Mouse (Mus musculus): ENCODE measurements around the gene Arl6ip6. TPM values are rescaled to one million over a fixed set of nuclear protein-coding genes. Genes with fewer than 3 reads are reported as not detected.

The Arl6ip6 gene
- polyA plus RNA-seq, 1 experiment from 2014 or later: 27.4 TPM

- Histone ChIP-seq H3K4me1 (replicated peaks; ENCODE audit: control insufficient read depth, insufficient read depth, low read length) (no peaks in the 10 kb centered on the region), H3K27ac (no peak overlapping the region), H3K9me3 (ENCODE audit: control insufficient read depth, low read length) (no peaks in the 10 kb centered on the region), H3K4me3 (replicated peaks; ENCODE audit: low read length) (no peak overlapping the region), H3K36me3 (replicated peaks; ENCODE audit: control insufficient read depth, insufficient read depth) (peaks cover 40% of the 10 kb centered on the region), H3K9ac (no peak overlapping the region), H3K27me3 (ENCODE audit: control insufficient read depth, insufficient read depth, low read length) (no peaks in the 10 kb centered on the region), H3K4me2 (replicated peaks) (no peak overlapping the region)
- DNase-seq (ENCODE audit: low spot score): no peak
- 92% methylated on average over 1 of the region's 1 CpGs for WGBS
- no peak for ATAC-seq (ENCODE audit: low FRiP score)
Observed at GRCm38 (mm10) chr2:53199203-53199602, 7.7 kb downstream of the Arl6ip6 start.

GRCm38 (mm10) chr2:53200164-53200885 is 8.8 kb downstream of the Arl6ip6 start:
- Histone ChIP-seq H3K4me2 (replicated peaks) (no peak overlapping the region), H3K4me1 (replicated peaks; ENCODE audit: control insufficient read depth, insufficient read depth, low read length) (no peaks in the 10 kb centered on the region), H3K27ac (no peak overlapping the region), H3K4me3 (replicated peaks; ENCODE audit: low read length) (no peak overlapping the region), H3K9me3 (ENCODE audit: control insufficient read depth, low read length) (no peaks in the 10 kb centered on the region), H3K27me3 (ENCODE audit: control insufficient read depth, insufficient read depth, low read length) (no peaks in the 10 kb centered on the region), H3K36me3 (replicated peaks; ENCODE audit: control insufficient read depth, insufficient read depth) (peaks cover 35% of the 10 kb centered on the region), H3K9ac (no peak overlapping the region)
- no peak for DNase-seq (ENCODE audit: low spot score)
- 93% methylated on average over 4 of the region's 4 CpGs for WGBS
- no peak for ATAC-seq (ENCODE audit: low FRiP score)

- 74% methylated on average over 5 of the region's 5 CpGs for WGBS
- H3K36me3 ChIP-seq (replicated peaks; ENCODE audit: control insufficient read depth, insufficient read depth): peaks cover 19% of the 10 kb centered on the region
- DNase-seq (ENCODE audit: low spot score): peak; percentile 76
- H3K4me1 ChIP-seq (replicated peaks; ENCODE audit: control insufficient read depth, insufficient read depth, low read length): no peaks in the 10 kb centered on the region
- no peak overlapping the region for H3K27ac ChIP-seq
- H3K4me3 ChIP-seq (replicated peaks; ENCODE audit: low read length): no peak overlapping the region
- ATAC-seq (ENCODE audit: low FRiP score): peak; percentile 83; the same call in 1 of the 2 replicates
- H3K4me2 ChIP-seq (replicated peaks): no peak overlapping the region
- no peaks in the 10 kb centered on the region for H3K9me3 ChIP-seq (ENCODE audit: control insufficient read depth, low read length)
- H3K9ac ChIP-seq: no peak overlapping the region
- H3K27me3 ChIP-seq (ENCODE audit: control insufficient read depth, insufficient read depth, low read length): no peaks in the 10 kb centered on the region
Observed at GRCm38 (mm10) chr2:53204373-53205274, 13.1 kb downstream of the Arl6ip6 start.

- H3K9me3 ChIP-seq (ENCODE audit: control insufficient read depth, low read length): no peaks in the 10 kb centered on the region
- H3K27ac ChIP-seq: no peak overlapping the region
- H3K9ac ChIP-seq: no peak overlapping the region
- H3K4me3 ChIP-seq (replicated peaks; ENCODE audit: low read length): no peak overlapping the region
- DNase-seq (ENCODE audit: low spot score) (no peak), ATAC-seq (ENCODE audit: low FRiP score) (no peak)
- H3K36me3 ChIP-seq (replicated peaks; ENCODE audit: control insufficient read depth, insufficient read depth): peaks cover 25% of the 10 kb centered on the region
- no peaks in the 10 kb centered on the region for H3K4me1 ChIP-seq (replicated peaks; ENCODE audit: control insufficient read depth, insufficient read depth, low read length)
- no peaks in the 10 kb centered on the region for H3K27me3 ChIP-seq (ENCODE audit: control insufficient read depth, insufficient read depth, low read length)
- no peak overlapping the region for H3K4me2 ChIP-seq (replicated peaks)
Observed at GRCm38 (mm10) chr2:53206749-53207148, 15.2 kb downstream of the Arl6ip6 start.

- Histone ChIP-seq H3K4me2 (replicated peaks) (no peak overlapping the region), H3K9me3 (ENCODE audit: control insufficient read depth, low read length) (no peaks in the 10 kb centered on the region), H3K27me3 (ENCODE audit: control insufficient read depth, insufficient read depth, low read length) (no peaks in the 10 kb centered on the region), H3K36me3 (replicated peaks; ENCODE audit: control insufficient read depth, insufficient read depth) (peaks cover 33% of the 10 kb centered on the region), H3K9ac (no peak overlapping the region), H3K4me1 (replicated peaks; ENCODE audit: control insufficient read depth, insufficient read depth, low read length) (no peaks in the 10 kb centered on the region), H3K27ac (no peak overlapping the region), H3K4me3 (replicated peaks; ENCODE audit: low read length) (no peak overlapping the region)
- DNase-seq (ENCODE audit: low spot score): no peak
- WGBS: 97% methylated on average over 1 of the region's 1 CpGs
- ATAC-seq (ENCODE audit: low FRiP score): no peak
Observed at GRCm38 (mm10) chr2:53213493-53213892, 22.0 kb downstream of the Arl6ip6 start.

GRCm38 (mm10) chr2:53222242-53222641 is 30.7 kb downstream of the Arl6ip6 start:
- DNase-seq (ENCODE audit: low spot score): no peak
- WGBS: 92% methylated on average over 5 of the region's 5 CpGs
- H3K4me2 ChIP-seq (replicated peaks): no peak overlapping the region
- H3K27me3 ChIP-seq (ENCODE audit: control insufficient read depth, insufficient read depth, low read length): no peaks in the 10 kb centered on the region
- no peak overlapping the region for H3K9ac ChIP-seq
- H3K36me3 ChIP-seq (replicated peaks; ENCODE audit: control insufficient read depth, insufficient read depth): peaks cover 3% of the 10 kb centered on the region
- no peaks in the 10 kb centered on the region for H3K4me1 ChIP-seq (replicated peaks; ENCODE audit: control insufficient read depth, insufficient read depth, low read length)
- H3K27ac ChIP-seq: no peak overlapping the region
- H3K9me3 ChIP-seq (ENCODE audit: control insufficient read depth, low read length): 0 out of 2 replicates have a peak, but pooled peaks cover 8% of the 10 kb centered on the region
- no peak for ATAC-seq (ENCODE audit: low FRiP score)
- H3K4me3 ChIP-seq (replicated peaks; ENCODE audit: low read length): no peak overlapping the region

GRCm38 (mm10) chr2:53256982-53257381 is 65.5 kb downstream of the Arl6ip6 start:
- peak; percentile 18 for DNase-seq (ENCODE audit: low spot score)
- Histone ChIP-seq H3K9ac (no peak overlapping the region), H3K36me3 (replicated peaks; ENCODE audit: control insufficient read depth, insufficient read depth) (no peaks in the 10 kb centered on the region), H3K4me1 (replicated peaks; ENCODE audit: control insufficient read depth, insufficient read depth, low read length) (no peaks in the 10 kb centered on the region), H3K4me2 (replicated peaks) (no peak overlapping the region), H3K4me3 (replicated peaks; ENCODE audit: low read length) (no peak overlapping the region), H3K27ac (no peak overlapping the region), H3K9me3 (ENCODE audit: control insufficient read depth, low read length) (no peaks in the 10 kb centered on the region), H3K27me3 (ENCODE audit: control insufficient read depth, insufficient read depth, low read length) (no peaks in the 10 kb centered on the region)
- 45% methylated on average over 2 of the region's 2 CpGs for WGBS
- no peak for ATAC-seq (ENCODE audit: low FRiP score)

Other genes starting within 250 kb of the Arl6ip6 start
- 103 and 124 TPM in 2 replicates for gene Prpf40a, start 442 bp upstream of the Arl6ip6 start, polyA plus RNA-seq (2014; fragmentation: Nextera tagmentation; extraction: Ambion mirVana)

Measured in hindbrain, embryonic 14.5 days (tissue).